Mouse (Mus musculus): Measurements from ENCODE around the gene Otud7b.

DNA sequence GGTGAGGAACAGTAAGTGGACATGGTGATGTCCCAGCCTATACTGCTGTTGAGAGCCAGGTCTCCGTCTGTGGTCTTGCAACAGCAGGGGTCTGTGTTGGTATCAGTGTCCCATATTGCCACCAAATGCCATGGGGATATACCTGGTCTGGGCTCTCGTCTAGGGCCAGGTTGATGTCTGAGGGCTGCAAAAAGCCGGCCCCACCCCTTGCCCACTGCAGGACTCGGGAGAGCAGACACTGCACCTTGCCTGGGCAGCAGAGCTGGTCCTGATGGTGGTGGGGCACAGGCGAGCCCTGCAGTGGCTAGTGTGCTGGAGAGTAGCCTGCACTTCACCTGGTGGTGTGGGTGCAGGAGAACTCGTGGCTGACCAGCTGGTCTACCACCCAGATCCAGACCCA is 26.3 kb upstream of the Otud7b start:
- TF ChIP-seq CTCF (IDR thresholded peaks at IDR 0.05; ENCODE audit: borderline replicate concordance, control insufficient read depth, extremely low read depth, insufficient read depth, low read length, poor library complexity): no peak
- no peak for TF ChIP-seq POLR2A (IDR thresholded peaks at IDR 0.05; ENCODE audit: control insufficient read depth, extremely low read depth, insufficient read depth, low read length, poor library complexity)

All from thymus, adult 2 months (tissue).